Mouse (Mus musculus) midbrain, embryonic 16.5 days (tissue): Measurements from ENCODE around the gene Eya3. TPM values are rescaled to one million over a fixed set of nuclear protein-coding genes. Genes with fewer than 3 reads are reported as not detected.

Experiments used
- ATAC-seq: fragments of 200-750 bp; cut with Nextera tagmentation; 2 replicates; pipeline ENCODE4 v1.8.0; 2017; ENCODE audit warnings: moderate TSS enrichment
- H3K27ac ChIP-seq: fragments of 300-500 bp; sonication (generic); 2 replicates; pipeline ENCODE4 v1.5.1; 2014; ENCODE audit warnings: mild to moderate bottlenecking, low read length, mixed read lengths
- H3K27me3 ChIP-seq: fragments of 300-500 bp; sonication (generic); 2 replicates; pipeline ENCODE4 v1.6.1; 2014; ENCODE audit warnings: low read depth, low read length, mixed read lengths; ENCODE audit not compliant: control insufficient read depth, insufficient read depth
- H3K36me3 ChIP-seq: fragments of 300-500 bp; sonication (generic); 2 replicates; pipeline ENCODE4 v1.6.1; 2014; ENCODE audit warnings: mild to moderate bottlenecking, low read length, moderate library complexity, mixed read lengths; ENCODE audit not compliant: control insufficient read depth, insufficient read depth
- H3K4me1 ChIP-seq: fragments of 300-500 bp; sonication (generic); 2 replicates; pipeline ENCODE4 v1.6.1; 2014; ENCODE audit warnings: mild to moderate bottlenecking, low read length, mixed read lengths; ENCODE audit not compliant: control insufficient read depth, insufficient read depth
- H3K4me2 ChIP-seq: fragments of 300-500 bp; sonication (generic); 2 replicates; pipeline ENCODE4 v1.6.1; 2014; ENCODE audit warnings: mild to moderate bottlenecking, low read length, mixed read lengths
- H3K4me3 ChIP-seq: fragments of 300-500 bp; sonication (generic); 2 replicates; pipeline ENCODE4 v1.5.1; 2014; ENCODE audit warnings: low read depth, mild to moderate bottlenecking, low read length, moderate library complexity, mixed read lengths
- H3K9ac ChIP-seq: fragments of 300-500 bp; sonication (generic); 2 replicates; pipeline ENCODE4 v1.6.1; 2014; ENCODE audit warnings: low read depth, low read length, mixed read lengths
- H3K9me3 ChIP-seq: fragments of 300-500 bp; sonication (generic); replicated peaks from 2 replicates; pipeline ENCODE4 v1.6.1; 2014; ENCODE audit warnings: mild to moderate bottlenecking, low read length, mixed read lengths; ENCODE audit not compliant: control insufficient read depth, poor library complexity, severe bottlenecking
- WGBS: fragments of 180-500 bp; shearing (Covaris S2); extraction: QIAGEN DNeasy Blood & Tissue Kit; methylation state at CpG from one replicate; pipeline ENCODE4 v1.1.7; 2014; 5-methylcytosine and 5-hydroxymethylcytosine counted together
- polyA plus RNA-seq: library from polyadenylated mRNA; unstranded; fragments of >200 nt; fragmentation: Nextera tagmentation; extraction: Ambion mirVana; gene quantifications from 2 replicates; pipeline ENCODE4 v1.2.1, GENCODE M21; 2015

The Eya3 gene
- polyA plus RNA-seq, 1 experiment from 2014 or later, result 11.2 TPM

- no peaks in the 10 kb centered on the region for H3K4me1 ChIP-seq
- H3K4me2 ChIP-seq, result no peak overlapping the region
- H3K27me3 ChIP-seq, result no peaks in the 10 kb centered on the region
- no peak overlapping the region for H3K27ac ChIP-seq
- no peaks in the 10 kb centered on the region for H3K9me3 ChIP-seq
- H3K4me3 ChIP-seq, result no peak overlapping the region
- H3K9ac ChIP-seq, result no peak overlapping the region
- no peak for ATAC-seq
- peaks cover 7% of the 10 kb centered on the region; the same call in 1 of the 2 replicates for H3K36me3 ChIP-seq
- 85% methylated on average over 7 of the region's 7 CpGs for WGBS
Observed at GRCm38 (mm10) chr4:132659106-132659505, 20.3 kb downstream of the Eya3 start.

GRCm38 (mm10) chr4:132672697-132673096 is 33.9 kb downstream of the Eya3 start:
- Histone ChIP-seq H3K4me2 (no peak overlapping the region), H3K4me1 (no peaks in the 10 kb centered on the region), H3K27ac (no peak overlapping the region), H3K36me3 (peaks cover 15% of the 10 kb centered on the region), H3K27me3 (no peaks in the 10 kb centered on the region), H3K9ac (no peak overlapping the region), H3K9me3 (no peaks in the 10 kb centered on the region), H3K4me3 (no peak overlapping the region)
- 96% methylated on average over 5 of the region's 5 CpGs for WGBS
- no peak for ATAC-seq

GRCm38 (mm10) chr4:132676771-132677539 is 38.2 kb downstream of the Eya3 start:
- peaks cover 23% of the 10 kb centered on the region for H3K36me3 ChIP-seq
- no peak overlapping the region for H3K4me3 ChIP-seq
- H3K9me3 ChIP-seq, result no peaks in the 10 kb centered on the region
- no peak overlapping the region for H3K4me2 ChIP-seq
- ATAC-seq, result no peak
- WGBS, result 86% methylated on average over 7 of the region's 7 CpGs
- H3K9ac ChIP-seq, result no peak overlapping the region
- no peaks in the 10 kb centered on the region for H3K27me3 ChIP-seq
- H3K27ac ChIP-seq, result no peak overlapping the region
- H3K4me1 ChIP-seq, result no peaks in the 10 kb centered on the region

GRCm38 (mm10) chr4:132689634-132690033 is 50.8 kb downstream of the Eya3 start:
- Histone ChIP-seq H3K27me3 (no peaks in the 10 kb centered on the region), H3K9ac (no peak overlapping the region), H3K4me1 (no peaks in the 10 kb centered on the region), H3K4me2 (no peak overlapping the region), H3K36me3 (peaks cover 10% of the 10 kb centered on the region), H3K9me3 (no peaks in the 10 kb centered on the region), H3K27ac (no peak overlapping the region), H3K4me3 (no peak overlapping the region)
- no peak for ATAC-seq
- 88% methylated on average over 2 of the region's 2 CpGs for WGBS

GRCm38 (mm10) chr4:132693366-132693765 is 54.6 kb downstream of the Eya3 start:
- no peak for ATAC-seq
- Histone ChIP-seq H3K4me2 (no peak overlapping the region), H3K4me3 (no peak overlapping the region), H3K4me1 (no peaks in the 10 kb centered on the region), H3K27me3 (no peaks in the 10 kb centered on the region), H3K27ac (no peak overlapping the region), H3K9ac (no peak overlapping the region), H3K36me3 (peaks cover 15% of the 10 kb centered on the region), H3K9me3 (no peaks in the 10 kb centered on the region)
- WGBS, result 92% methylated on average over 3 of the region's 3 CpGs

GRCm38 (mm10) chr4:132702076-132702475 is 63.3 kb downstream of the Eya3 start:
- H3K36me3 ChIP-seq, result peaks cover 28% of the 10 kb centered on the region

GRCm38 (mm10) chr4:132706885-132707284 is 68.1 kb downstream of the Eya3 start:
- Histone ChIP-seq H3K9ac (no peak overlapping the region), H3K4me1 (no peaks in the 10 kb centered on the region), H3K9me3 (no peaks in the 10 kb centered on the region), H3K27ac (no peak overlapping the region), H3K4me2 (no peak overlapping the region), H3K36me3 (peaks cover 44% of the 10 kb centered on the region), H3K4me3 (no peak overlapping the region), H3K27me3 (no peaks in the 10 kb centered on the region)
- 96% methylated on average over 8 of the region's 8 CpGs for WGBS
- ATAC-seq, result no peak

More at GRCm38 (mm10) chr4:132702076-132702475, 63.3 kb downstream of the Eya3 start:
- WGBS, result 96% methylated on average over 5 of the region's 5 CpGs
- no peak for ATAC-seq
- H3K9me3 ChIP-seq, result no peaks in the 10 kb centered on the region
- H3K9ac ChIP-seq, result no peak overlapping the region
- H3K27ac ChIP-seq, result no peak overlapping the region
- H3K4me3 ChIP-seq, result no peak overlapping the region
- no peaks in the 10 kb centered on the region for H3K27me3 ChIP-seq
- no peaks in the 10 kb centered on the region for H3K4me1 ChIP-seq
- no peak overlapping the region for H3K4me2 ChIP-seq

GRCm38 (mm10) chr4:132713181-132713580 is 74.4 kb downstream of the Eya3 start:
- Histone ChIP-seq H3K4me1 (no peaks in the 10 kb centered on the region), H3K9me3 (no peaks in the 10 kb centered on the region), H3K4me2 (no peak overlapping the region), H3K27ac (no peak overlapping the region), H3K36me3 (peaks cover 44% of the 10 kb centered on the region), H3K27me3 (no peaks in the 10 kb centered on the region), H3K9ac (no peak overlapping the region), H3K4me3 (no peak overlapping the region)
- 97% methylated on average over 7 of the region's 7 CpGs for WGBS
- ATAC-seq, result no peak

GRCm38 (mm10) chr4:132718251-132718650 is 79.5 kb downstream of the Eya3 start:
- Histone ChIP-seq H3K9me3 (no peaks in the 10 kb centered on the region), H3K36me3 (peaks cover 29% of the 10 kb centered on the region), H3K4me3 (no peak overlapping the region), H3K27me3 (no peaks in the 10 kb centered on the region), H3K4me2 (no peak overlapping the region), H3K9ac (no peak overlapping the region), H3K4me1 (no peaks in the 10 kb centered on the region), H3K27ac (no peak overlapping the region)
- ATAC-seq, result no peak
- 100% methylated on average over 1 of the region's 1 CpGs for WGBS
